Mouse (Mus musculus): ENCODE data around the gene Gpr62.
A peak's percentile ranks its signal among the peaks of the same experiment; 100 is the strongest.

DNA sequence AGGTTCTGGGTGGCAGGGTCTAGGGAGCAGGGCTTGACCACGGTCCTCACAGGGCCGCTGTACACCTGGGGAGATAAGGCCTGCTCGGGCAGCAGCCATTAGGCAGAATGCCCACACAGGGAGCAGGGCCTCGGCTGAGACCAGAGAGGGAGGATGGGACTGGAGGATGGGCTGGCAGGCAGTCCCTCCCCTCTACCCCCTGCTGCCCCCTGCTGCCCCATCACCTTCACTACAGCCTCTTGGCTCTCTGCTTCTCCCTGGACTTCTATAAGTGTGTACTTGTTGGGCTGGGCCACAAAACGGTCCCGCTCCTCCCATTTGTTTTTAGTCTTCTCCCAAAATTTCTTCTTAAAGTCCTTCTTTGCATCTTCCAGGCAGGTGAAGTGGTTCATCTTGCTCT is 8.7 kb upstream of the Gpr62 start:
- peak; percentile 74; the same call in 1 of the 2 replicates for TF ChIP-seq CTCF (IDR thresholded peaks at IDR 0.05; ENCODE audit: control insufficient read depth, insufficient read depth, insufficient replicate concordance, low read depth, low read length)
- no peak for TF ChIP-seq POLR2A (IDR thresholded peaks at IDR 0.05; ENCODE audit: control insufficient read depth, low read depth, low read length)
